Mouse (Mus musculus): ENCODE measurements around the gene Inmt.

- TF ChIP-seq CTCF (conservative IDR thresholded peaks at IDR 0.05; ENCODE audit: insufficient read depth, insufficient read length, low read depth, low read length): no peak
- no peak for TF ChIP-seq POLR2A (IDR thresholded peaks at IDR 0.05; ENCODE audit: low read depth, low read length)
These were observed 35.9 kb upstream of the Inmt start for GRCm38 (mm10) chr6:55210423-55211365.
